Mouse (Mus musculus) stomach, postnatal 0 days (tissue): ENCODE measurements around the gene Defb29.

Source experiments
- CTCF ChIP-seq: IDR thresholded peaks from 2 replicates; pipeline ENCODE4 v1.5.1; 2016; ENCODE audit warnings: antibody characterized with exemption, low read depth, mild to moderate bottlenecking, moderate library complexity
- EP300 ChIP-seq: optimal IDR thresholded peaks from 2 replicates; pipeline ENCODE3; 2016; ENCODE audit warnings: antibody characterized with exemption

DNA sequence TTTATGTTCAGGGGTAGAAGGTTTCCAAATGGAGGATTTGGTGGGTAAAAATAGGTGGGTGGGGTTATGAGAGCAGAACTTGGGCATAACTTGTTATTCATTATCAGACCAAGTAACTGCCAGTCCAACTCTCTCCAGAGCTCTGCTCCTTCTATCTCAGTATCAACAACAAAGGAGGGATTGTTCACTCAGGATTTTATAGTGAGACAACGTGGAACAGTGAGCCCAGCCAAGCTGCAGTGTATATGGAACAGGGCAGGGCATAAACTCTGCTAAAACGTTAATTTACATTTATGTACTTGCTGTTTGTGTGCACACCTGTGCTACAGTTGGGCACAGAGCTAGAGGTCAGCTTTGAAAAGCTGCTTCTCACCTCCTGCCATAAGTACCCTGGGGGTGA lies 48.6 kb upstream of the Defb29 start:
- TF ChIP-seq CTCF (no peak), EP300 (no peak)
